Mouse (Mus musculus) forebrain, embryonic 15.5 days (tissue): ENCODE results near the gene Mfsd2a. TPM values are rescaled to one million over a fixed set of nuclear protein-coding genes. Genes with fewer than 3 reads are reported as not detected.

Experiments
- ATAC-seq: fragments of 200-750 bp; cut with Nextera tagmentation; replicated peaks from 2 replicates; pipeline ENCODE4 v1.8.0; 2017; ENCODE audit warnings: mild to moderate bottlenecking, moderate TSS enrichment, moderate library complexity
- H3K27ac ChIP-seq: fragments of 300-500 bp; sonication (generic); replicated peaks from 2 replicates; pipeline ENCODE4 v1.5.1; 2015; ENCODE audit warnings: mild to moderate bottlenecking, inconsistent platforms
- H3K27me3 ChIP-seq: fragments of 300-500 bp; sonication (generic); 2 replicates; pipeline ENCODE4 v1.6.1; 2015; ENCODE audit warnings: inconsistent platforms
- H3K36me3 ChIP-seq: fragments of 300-500 bp; sonication (generic); 2 replicates; pipeline ENCODE4 v1.6.1; 2015; ENCODE audit warnings: mild to moderate bottlenecking, inconsistent platforms
- H3K4me1 ChIP-seq: fragments of 300-500 bp; sonication (generic); 2 replicates; pipeline ENCODE4 v1.6.1; 2015; ENCODE audit warnings: inconsistent platforms
- H3K4me2 ChIP-seq: fragments of 300-500 bp; sonication (generic); replicated peaks from 2 replicates; pipeline ENCODE4 v1.6.1; 2015; ENCODE audit warnings: mild to moderate bottlenecking, inconsistent platforms
- H3K4me3 ChIP-seq: fragments of 300-500 bp; sonication (generic); 2 replicates; pipeline ENCODE4 v1.5.1; 2015; ENCODE audit warnings: mild to moderate bottlenecking, inconsistent platforms
- H3K9ac ChIP-seq: fragments of 300-500 bp; sonication (generic); replicated peaks from 2 replicates; pipeline ENCODE4 v1.6.1; 2015; ENCODE audit warnings: mild to moderate bottlenecking, inconsistent platforms
- H3K9me3 ChIP-seq: fragments of 300-500 bp; sonication (generic); 2 replicates; pipeline ENCODE4 v1.6.1; 2016; ENCODE audit warnings: inconsistent platforms
- WGBS: fragments of 180-500 bp; shearing (Covaris S2); methylation state at CpG from one replicate; pipeline ENCODE4 v1.1.7; 2015; ENCODE audit warnings: mixed read lengths; 5-methylcytosine and 5-hydroxymethylcytosine counted together
- polyA plus RNA-seq: library from polyadenylated mRNA; unstranded; fragments of >200 nt; fragmentation: Nextera tagmentation; extraction: Ambion mirVana; gene quantifications from 2 replicates; pipeline ENCODE4 v1.2.1, GENCODE M21; 2015

The Mfsd2a gene
- polyA plus RNA-seq, 1 experiment from 2014 or later: 33.4 TPM

GRCm38 (mm10) chr4:122923392-122924344 is 37.3 kb downstream of the Mfsd2a start:
- ATAC-seq: no peak
- Histone ChIP-seq H3K4me1 (no peaks in the 10 kb centered on the region), H3K27me3 (no peaks in the 10 kb centered on the region), H3K4me2 (no peak overlapping the region), H3K27ac (no peak overlapping the region), H3K9ac (no peak overlapping the region), H3K9me3 (no peaks in the 10 kb centered on the region), H3K4me3 (no peak overlapping the region), H3K36me3 (no peaks in the 10 kb centered on the region)
- WGBS: 88% methylated on average over 15 of the region's 15 CpGs

DNA sequence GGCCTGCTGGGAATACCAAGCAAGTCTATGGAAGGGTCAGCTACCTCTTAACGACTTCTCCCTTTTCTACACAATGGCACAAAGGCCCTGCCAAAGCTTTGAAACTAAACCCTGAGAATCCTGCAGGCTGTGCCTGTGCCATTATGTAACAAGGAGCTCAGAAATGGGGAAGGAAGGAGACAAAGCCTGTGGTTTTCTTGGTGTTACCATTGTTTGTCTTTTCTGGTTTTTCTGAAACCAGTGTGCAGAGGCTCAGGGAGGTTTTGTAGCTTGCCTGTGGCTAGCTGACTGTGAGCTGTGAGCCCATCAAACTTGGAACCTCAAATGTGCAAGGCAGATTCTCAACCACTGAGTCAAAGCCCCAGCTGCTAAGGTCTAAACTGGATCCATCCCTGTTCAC is 38.1 kb downstream of the Mfsd2a start:
- WGBS: 0% methylated on average over 1 of the region's 1 CpGs

GRCm38 (mm10) chr4:122915985-122916384 is 45.0 kb downstream of the Mfsd2a start:
- 93% methylated on average over 4 of the region's 4 CpGs for WGBS
- no peak overlapping the region for H3K4me3 ChIP-seq
- H3K27ac ChIP-seq: no peak overlapping the region
- H3K9me3 ChIP-seq: no peaks in the 10 kb centered on the region
- H3K4me1 ChIP-seq: no peaks in the 10 kb centered on the region
- no peak overlapping the region for H3K4me2 ChIP-seq
- no peaks in the 10 kb centered on the region for H3K27me3 ChIP-seq
- H3K36me3 ChIP-seq: no peaks in the 10 kb centered on the region
- ATAC-seq: no peak
- H3K9ac ChIP-seq: no peak overlapping the region

More for the DNA sequence above, 38.1 kb downstream of the Mfsd2a start:
- H3K27ac ChIP-seq: no peak overlapping the region
- no peaks in the 10 kb centered on the region for H3K27me3 ChIP-seq
- ATAC-seq: no peak
- no peak overlapping the region for H3K9ac ChIP-seq
- no peak overlapping the region for H3K4me3 ChIP-seq
- no peak overlapping the region for H3K4me2 ChIP-seq
- no peaks in the 10 kb centered on the region for H3K9me3 ChIP-seq
- no peaks in the 10 kb centered on the region for H3K4me1 ChIP-seq
- no peaks in the 10 kb centered on the region for H3K36me3 ChIP-seq

GRCm38 (mm10) chr4:122914186-122914585 is 46.8 kb downstream of the Mfsd2a start:
- H3K4me3 ChIP-seq: no peak overlapping the region
- no peaks in the 10 kb centered on the region for H3K36me3 ChIP-seq
- no peak overlapping the region for H3K4me2 ChIP-seq
- no peak for ATAC-seq
- no peaks in the 10 kb centered on the region for H3K27me3 ChIP-seq
- 70% methylated on average over 7 of the region's 7 CpGs for WGBS
- no peak overlapping the region for H3K27ac ChIP-seq
- no peak overlapping the region for H3K9ac ChIP-seq
- no peaks in the 10 kb centered on the region for H3K9me3 ChIP-seq
- peaks cover 8% of the 10 kb centered on the region for H3K4me1 ChIP-seq

DNA sequence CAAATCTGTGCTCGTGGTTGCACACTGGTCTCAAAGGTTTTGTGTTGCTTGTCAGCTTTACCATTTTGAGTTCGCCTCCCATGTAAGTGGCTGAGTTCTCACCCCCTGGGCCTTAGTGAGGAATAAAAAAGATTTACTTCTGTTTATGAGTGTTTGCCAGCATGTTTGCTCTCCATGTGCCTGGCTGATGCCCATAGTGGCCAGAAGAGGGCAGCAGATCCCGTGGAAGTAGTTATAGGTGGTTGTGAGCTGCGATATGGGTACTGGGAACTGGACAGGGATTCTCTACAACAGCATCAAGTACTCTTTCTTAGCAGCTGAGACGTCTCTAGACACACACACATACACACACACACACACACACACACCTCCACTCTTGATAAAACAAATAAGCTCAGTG is 48.4 kb downstream of the Mfsd2a start:
- Histone ChIP-seq H3K27me3 (no peaks in the 10 kb centered on the region), H3K4me2 (no peak overlapping the region), H3K27ac (no peak overlapping the region), H3K36me3 (no peaks in the 10 kb centered on the region), H3K9ac (no peak overlapping the region), H3K9me3 (no peaks in the 10 kb centered on the region), H3K4me1 (peaks cover 14% of the 10 kb centered on the region), H3K4me3 (no peak overlapping the region)
- WGBS: 66% methylated on average over 5 of the region's 5 CpGs
- no peak for ATAC-seq

DNA sequence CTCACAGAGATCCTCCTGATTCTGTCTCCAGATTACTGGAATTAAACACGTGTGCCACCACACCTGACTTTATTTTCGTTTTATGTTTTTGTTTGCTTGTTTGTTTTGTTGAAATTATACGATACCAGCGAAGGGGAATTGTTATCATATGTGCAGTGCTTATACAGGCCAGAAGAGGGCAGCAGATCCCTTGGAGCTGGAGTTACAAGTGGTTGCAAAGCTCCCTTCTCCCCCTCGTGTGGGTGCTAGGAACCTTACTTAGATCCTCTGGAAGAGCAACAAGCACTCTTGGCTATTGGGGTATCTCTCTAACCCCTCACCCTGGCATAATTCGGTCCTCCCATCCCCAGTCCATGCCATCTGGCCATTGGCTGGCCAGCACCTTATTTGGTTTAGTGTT is 50.4 kb downstream of the Mfsd2a start:
- no peak for ATAC-seq
- Histone ChIP-seq H3K4me3 (no peak overlapping the region), H3K36me3 (no peaks in the 10 kb centered on the region), H3K9ac (no peak overlapping the region), H3K4me2 (no peak overlapping the region), H3K9me3 (no peaks in the 10 kb centered on the region), H3K27ac (no peak overlapping the region), H3K27me3 (no peaks in the 10 kb centered on the region), H3K4me1 (peaks cover 14% of the 10 kb centered on the region)
- WGBS: 58% methylated on average over 6 of the region's 6 CpGs

GRCm38 (mm10) chr4:122909572-122910189 is 51.3 kb downstream of the Mfsd2a start:
- WGBS: 22% methylated on average over 12 of the region's 12 CpGs
- peak overlapping the region; percentile 13; the same call in 1 of the 2 replicates for H3K4me3 ChIP-seq
- no peaks in the 10 kb centered on the region for H3K9me3 ChIP-seq
- H3K4me2 ChIP-seq: peak overlapping the region; percentile 31
- H3K36me3 ChIP-seq: no peaks in the 10 kb centered on the region
- H3K27me3 ChIP-seq: no peaks in the 10 kb centered on the region
- ATAC-seq: peak; percentile 85
- peak overlapping the region; percentile 87 for H3K27ac ChIP-seq
- 0 out of 2 replicates have a peak overlapping the region, but pooled peaks have one; percentile 19 for H3K9ac ChIP-seq
- peaks cover 14% of the 10 kb centered on the region for H3K4me1 ChIP-seq

- H3K4me2 ChIP-seq: no peak overlapping the region
- H3K4me1 ChIP-seq: peaks cover 14% of the 10 kb centered on the region
- WGBS: 80% methylated on average over 10 of the region's 10 CpGs
Measured at GRCm38 (mm10) chr4:122905359-122905758, 55.6 kb downstream of the Mfsd2a start.

DNA sequence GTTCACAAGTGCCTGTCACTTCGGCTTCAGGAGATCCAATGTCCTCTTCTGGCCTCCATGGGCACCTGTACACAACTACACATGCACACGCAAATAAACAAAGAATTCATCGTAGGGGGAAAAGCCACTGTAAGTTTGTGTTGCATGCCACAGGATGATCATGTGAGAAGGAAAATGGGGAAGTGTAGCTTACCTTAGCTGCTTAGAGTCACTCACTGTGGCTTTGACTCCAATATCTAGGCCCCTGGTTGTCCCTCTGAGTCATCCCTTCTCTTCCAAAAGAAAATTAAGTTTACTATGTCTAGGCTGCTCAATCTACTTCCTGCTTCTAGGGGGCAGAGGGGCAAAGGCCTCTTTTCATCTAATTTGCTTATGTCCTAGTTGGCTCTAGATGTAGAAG is 57.3 kb downstream of the Mfsd2a start:
- Histone ChIP-seq H3K4me1 (peaks cover 1% of the 10 kb centered on the region; the same call in 1 of the 2 replicates), H3K9ac (no peak overlapping the region), H3K9me3 (no peaks in the 10 kb centered on the region), H3K27me3 (no peaks in the 10 kb centered on the region), H3K4me3 (no peak overlapping the region), H3K27ac (no peak overlapping the region), H3K36me3 (no peaks in the 10 kb centered on the region), H3K4me2 (no peak overlapping the region)
- 92% methylated on average over 3 of the region's 3 CpGs for WGBS
- no peak for ATAC-seq

More at GRCm38 (mm10) chr4:122905359-122905758, 55.6 kb downstream of the Mfsd2a start:
- Histone ChIP-seq H3K9me3 (no peaks in the 10 kb centered on the region), H3K27me3 (no peaks in the 10 kb centered on the region), H3K9ac (no peak overlapping the region), H3K4me3 (no peak overlapping the region), H3K36me3 (no peaks in the 10 kb centered on the region), H3K27ac (no peak overlapping the region)
- no peak for ATAC-seq

- Histone ChIP-seq H3K4me3 (no peak overlapping the region), H3K4me2 (no peak overlapping the region), H3K4me1 (no peaks in the 10 kb centered on the region), H3K27me3 (no peaks in the 10 kb centered on the region), H3K9ac (no peak overlapping the region), H3K27ac (no peak overlapping the region), H3K9me3 (no peaks in the 10 kb centered on the region), H3K36me3 (no peaks in the 10 kb centered on the region)
- WGBS: 29% methylated on average over 6 of the region's 6 CpGs
- no peak for ATAC-seq
Measured at GRCm38 (mm10) chr4:122902156-122902555, 58.8 kb downstream of the Mfsd2a start.

GRCm38 (mm10) chr4:122898313-122898712 is 62.7 kb downstream of the Mfsd2a start:
- ATAC-seq: no peak
- WGBS: 18% methylated on average over 5 of the region's 5 CpGs

GRCm38 (mm10) chr4:122897750-122898149 is 63.2 kb downstream of the Mfsd2a start:
- H3K36me3 ChIP-seq: no peaks in the 10 kb centered on the region
- 81% methylated on average over 4 of the region's 4 CpGs for WGBS
- no peaks in the 10 kb centered on the region for H3K9me3 ChIP-seq
- no peak overlapping the region for H3K4me3 ChIP-seq
- no peaks in the 10 kb centered on the region for H3K27me3 ChIP-seq
- H3K9ac ChIP-seq: no peak overlapping the region
- no peak overlapping the region for H3K4me2 ChIP-seq
- H3K4me1 ChIP-seq: 0 out of 2 replicates have a peak, but pooled peaks cover under 1% of the 10 kb centered on the region
- ATAC-seq: no peak
- no peak overlapping the region for H3K27ac ChIP-seq

More at GRCm38 (mm10) chr4:122898313-122898712, 62.7 kb downstream of the Mfsd2a start:
- H3K9me3 ChIP-seq: no peaks in the 10 kb centered on the region
- H3K4me2 ChIP-seq: no peak overlapping the region
- H3K27me3 ChIP-seq: no peaks in the 10 kb centered on the region
- no peak overlapping the region for H3K9ac ChIP-seq
- no peak overlapping the region for H3K27ac ChIP-seq
- H3K4me1 ChIP-seq: no peaks in the 10 kb centered on the region
- H3K36me3 ChIP-seq: no peaks in the 10 kb centered on the region
- no peak overlapping the region for H3K4me3 ChIP-seq
